Mouse (Mus musculus): ENCODE results near the gene Ssc4d.

Gene Ssc4d

GRCm38 (mm10) chr5:135940587-135940986 lies 33.7 kb downstream of the Ssc4d start:
- no peak for DNase-seq (ENCODE audit: low spot score in 2 of 2)

GRCm38 (mm10) chr5:135935641-135936190 lies 38.6 kb downstream of the Ssc4d start:
- DNase-seq (ENCODE audit: low spot score in 2 of 2) = no peak

GRCm38 (mm10) chr5:135935176-135935523 lies 39.2 kb downstream of the Ssc4d start:
- DNase-seq (ENCODE audit: low spot score in 2 of 2) = no peak

- peak; percentile 94 to 98 for DNase-seq (ENCODE audit: low spot score in 2 of 2)
Observed at GRCm38 (mm10) chr5:135934481-135935175, 39.7 kb downstream of the Ssc4d start, which contains the start of gene Ywhag. TSS of gene Ywhag (minus strand) at chr5:135934616.

- DNase-seq (ENCODE audit: low spot score in 2 of 2) = peak; percentile 48 to 72
Observed at GRCm38 (mm10) chr5:135933900-135934441, 40.4 kb downstream of the Ssc4d start.

- DNase-seq (ENCODE audit: low spot score in 2 of 2) = no peak
Observed at GRCm38 (mm10) chr5:135933222-135933899, 41.0 kb downstream of the Ssc4d start.

GRCm38 (mm10) chr5:135932359-135932758 lies 42.0 kb downstream of the Ssc4d start:
- DNase-seq (ENCODE audit: low spot score in 2 of 2) = no peak

GRCm38 (mm10) chr5:135931526-135931925 lies 42.8 kb downstream of the Ssc4d start:
- no peak for DNase-seq (ENCODE audit: low spot score in 2 of 2)

- DNase-seq (ENCODE audit: low spot score in 2 of 2) = no peak
Observed at GRCm38 (mm10) chr5:135929685-135930424, 44.5 kb downstream of the Ssc4d start.

GRCm38 (mm10) chr5:135923901-135924300 lies 50.4 kb downstream of the Ssc4d start:
- no peak for DNase-seq (ENCODE audit: low spot score in 2 of 2)

GRCm38 (mm10) chr5:135919902-135920301 lies 54.4 kb downstream of the Ssc4d start:
- DNase-seq (ENCODE audit: low spot score in 2 of 2) = no peak

- no peak for DNase-seq (ENCODE audit: low spot score in 2 of 2)
Observed at GRCm38 (mm10) chr5:135918593-135918992, 55.7 kb downstream of the Ssc4d start.

GRCm38 (mm10) chr5:135918059-135918437 lies 56.3 kb downstream of the Ssc4d start:
- no peak for DNase-seq (ENCODE audit: low spot score in 2 of 2)

- no peak for DNase-seq (ENCODE audit: low spot score in 2 of 2)
Observed at GRCm38 (mm10) chr5:135917327-135918058, 56.8 kb downstream of the Ssc4d start.

GRCm38 (mm10) chr5:135916601-135917000 lies 57.7 kb downstream of the Ssc4d start:
- no peak for DNase-seq (ENCODE audit: low spot score in 2 of 2)

- DNase-seq (ENCODE audit: low spot score in 2 of 2) = no peak
Observed at GRCm38 (mm10) chr5:135916051-135916565, 58.2 kb downstream of the Ssc4d start.

- DNase-seq (ENCODE audit: low spot score in 2 of 2) = no peak
Observed at GRCm38 (mm10) chr5:135914156-135914555, 60.2 kb downstream of the Ssc4d start.

GRCm38 (mm10) chr5:135913201-135913600 lies 61.1 kb downstream of the Ssc4d start:
- DNase-seq (ENCODE audit: low spot score in 2 of 2) = no peak

GRCm38 (mm10) chr5:135911633-135912220 lies 62.6 kb downstream of the Ssc4d start:
- DNase-seq (ENCODE audit: low spot score in 2 of 2) = no peak

GRCm38 (mm10) chr5:135910813-135911212 lies 63.5 kb downstream of the Ssc4d start:
- no peak for DNase-seq (ENCODE audit: low spot score in 2 of 2)

Data from cerebellum, postnatal 4 days (tissue).